Mouse (Mus musculus) limb, embryonic 14.5 days (tissue): Measurements from ENCODE around the gene Mtus2. TPM values are rescaled to one million over a fixed set of nuclear protein-coding genes. Genes with fewer than 3 reads are reported as not detected.

Source experiments
- ATAC-seq: fragments of 200-750 bp; cut with Nextera tagmentation; 2 replicates; pipeline ENCODE4 v1.8.0; 2017; ENCODE audit warnings: low read depth, moderate number of reproducible peaks, moderate TSS enrichment; ENCODE audit not compliant: low FRiP score
- DNase-seq: peaks from one replicate; pipeline ENCODE4 v3.0.0-alpha.2; 2015; ENCODE audit warnings: low spot score
- H3K27ac ChIP-seq: fragments of 300-500 bp; sonication (generic); replicated peaks from 2 replicates; pipeline ENCODE4 v1.5.1; 2014; ENCODE audit warnings: low read depth, mild to moderate bottlenecking, low read length, moderate library complexity, mixed read lengths
- H3K27me3 ChIP-seq: fragments of 300-500 bp; sonication (generic); 2 replicates; pipeline ENCODE4 v1.6.1; 2014; ENCODE audit warnings: low read length, mixed read lengths; ENCODE audit not compliant: control insufficient read depth, insufficient read depth
- H3K36me3 ChIP-seq: fragments of 300-500 bp; sonication (generic); 2 replicates; pipeline ENCODE4 v1.6.1; 2014; ENCODE audit warnings: mild to moderate bottlenecking, low read length, moderate library complexity, mixed read lengths; ENCODE audit not compliant: control insufficient read depth, insufficient read depth
- H3K4me1 ChIP-seq: fragments of 300-500 bp; sonication (generic); 2 replicates; pipeline ENCODE4 v1.6.1; 2014; ENCODE audit warnings: antibody characterized with exemption, low read length, mixed read lengths; ENCODE audit not compliant: control insufficient read depth, insufficient read depth
- H3K4me2 ChIP-seq: fragments of 300-500 bp; sonication (generic); replicated peaks from 2 replicates; pipeline ENCODE4 v1.6.1; 2014; ENCODE audit warnings: low read depth, mild to moderate bottlenecking, low read length, moderate library complexity; ENCODE audit not compliant: severe bottlenecking
- H3K4me3 ChIP-seq: fragments of 300-500 bp; sonication (generic); replicated peaks from 2 replicates; pipeline ENCODE4 v1.5.1; 2014; ENCODE audit warnings: low read length
- H3K9ac ChIP-seq: fragments of 300-500 bp; sonication (generic); 2 replicates; pipeline ENCODE4 v1.6.1; 2014; ENCODE audit warnings: mild to moderate bottlenecking, low read depth, low read length, moderate library complexity; ENCODE audit not compliant: severe bottlenecking
- H3K9me3 ChIP-seq: fragments of 300-500 bp; sonication (generic); 2 replicates; pipeline ENCODE4 v1.6.1; 2016; ENCODE audit warnings: low read length; ENCODE audit not compliant: control insufficient read depth
- POLR2A ChIP-seq: fragments of 200-500 bp; IDR thresholded peaks from 2 replicates; pipeline ENCODE4 v1.8.0; 2012; ENCODE audit warnings: inconsistent platforms, mild to moderate bottlenecking, moderate library complexity, borderline replicate concordance; ENCODE audit not compliant: insufficient read depth, insufficient read length; ENCODE audit errors: extremely low read depth
- WGBS: fragments of 180-500 bp; shearing (Covaris S2); extraction: QIAGEN DNeasy Blood & Tissue Kit; methylation state at CpG from one replicate; pipeline ENCODE4 v1.1.7; 2014; 5-methylcytosine and 5-hydroxymethylcytosine counted together
- polyA plus RNA-seq, 2 experiments: library from polyadenylated mRNA; depleted of rRNA in 1 of 2; stranded (reverse) in 1 of 2; unstranded in 1 of 2; fragments of >200 nt; fragmentation: Nextera tagmentation in 1 of 2; extraction: Ambion mirVana in 1 of 2; gene quantifications; 2 replicates each; pipeline versions ENCODE4 v1.2.1 to v1.2.3; 2012 to 2014

Mtus2 gene
- polyA plus RNA-seq, 2 experiments = 3.2 to 5.5 TPM

GRCm38 (mm10) chr5:148181901-148182300, 224.8 kb downstream of the Mtus2 start:
- no peak for ATAC-seq
- no peak for DNase-seq
- Histone ChIP-seq H3K27ac (no peak overlapping the region), H3K4me2 (no peak overlapping the region), H3K4me1 (no peaks in the 10 kb centered on the region), H3K4me3 (no peak overlapping the region), H3K9me3 (peaks cover 8% of the 10 kb centered on the region; the same call in 1 of the 2 replicates), H3K9ac (no peak overlapping the region), H3K36me3 (no peaks in the 10 kb centered on the region), H3K27me3 (no peaks in the 10 kb centered on the region)
- 41% methylated on average over 6 of the region's 6 CpGs for WGBS
- TF ChIP-seq POLR2A = no peak

GRCm38 (mm10) chr5:148185898-148186297, 228.8 kb downstream of the Mtus2 start:
- DNase-seq = no peak

GRCm38 (mm10) chr5:148191416-148191815, 234.3 kb downstream of the Mtus2 start:
- Histone ChIP-seq H3K27me3 (no peaks in the 10 kb centered on the region), H3K27ac (no peak overlapping the region), H3K4me1 (no peaks in the 10 kb centered on the region), H3K9me3 (no peaks in the 10 kb centered on the region), H3K4me2 (no peak overlapping the region), H3K4me3 (no peak overlapping the region), H3K36me3 (no peaks in the 10 kb centered on the region), H3K9ac (no peak overlapping the region)
- TF ChIP-seq POLR2A = no peak
- no peak for ATAC-seq
- no peak for DNase-seq
- 22% methylated on average over 4 of the region's 4 CpGs for WGBS

More at GRCm38 (mm10) chr5:148185898-148186297, 228.8 kb downstream of the Mtus2 start:
- H3K9ac ChIP-seq = no peak overlapping the region
- H3K27ac ChIP-seq = no peak overlapping the region
- no peak overlapping the region for H3K4me3 ChIP-seq
- 80% methylated on average over 1 of the region's 1 CpGs for WGBS
- H3K4me2 ChIP-seq = no peak overlapping the region
- ATAC-seq = no peak
- H3K9me3 ChIP-seq = peaks cover 8% of the 10 kb centered on the region; the same call in 1 of the 2 replicates
- H3K27me3 ChIP-seq = no peaks in the 10 kb centered on the region
- H3K36me3 ChIP-seq = no peaks in the 10 kb centered on the region
- no peak for TF ChIP-seq POLR2A
- no peaks in the 10 kb centered on the region for H3K4me1 ChIP-seq

- Histone ChIP-seq H3K36me3 (no peaks in the 10 kb centered on the region), H3K27me3 (no peaks in the 10 kb centered on the region), H3K4me2 (no peak overlapping the region), H3K4me3 (no peak overlapping the region), H3K4me1 (no peaks in the 10 kb centered on the region), H3K9me3 (no peaks in the 10 kb centered on the region), H3K27ac (no peak overlapping the region), H3K9ac (no peak overlapping the region)
- no peak for TF ChIP-seq POLR2A
- ATAC-seq = no peak
- 97% methylated on average over 4 of the region's 4 CpGs for WGBS
- no peak for DNase-seq
These were observed 254.7 kb downstream of the Mtus2 start for GRCm38 (mm10) chr5:148211831-148212230.

GRCm38 (mm10) chr5:148216786-148217185, 259.7 kb downstream of the Mtus2 start:
- 83% methylated on average over 8 of the region's 8 CpGs for WGBS
- no peaks in the 10 kb centered on the region for H3K4me1 ChIP-seq
- H3K4me3 ChIP-seq = no peak overlapping the region
- no peak overlapping the region for H3K27ac ChIP-seq
- H3K9ac ChIP-seq = no peak overlapping the region
- H3K4me2 ChIP-seq = no peak overlapping the region
- no peaks in the 10 kb centered on the region for H3K27me3 ChIP-seq
- ATAC-seq (no peak), DNase-seq (no peak)
- no peaks in the 10 kb centered on the region for H3K9me3 ChIP-seq
- H3K36me3 ChIP-seq = no peaks in the 10 kb centered on the region
- no peak for TF ChIP-seq POLR2A

- no peak overlapping the region for H3K4me2 ChIP-seq
- no peaks in the 10 kb centered on the region for H3K36me3 ChIP-seq
- no peak overlapping the region for H3K9ac ChIP-seq
- H3K4me3 ChIP-seq = no peak overlapping the region
- H3K27me3 ChIP-seq = no peaks in the 10 kb centered on the region
- ATAC-seq (no peak), DNase-seq (no peak)
- H3K4me1 ChIP-seq = no peaks in the 10 kb centered on the region
- no peak for TF ChIP-seq POLR2A
- no peaks in the 10 kb centered on the region for H3K9me3 ChIP-seq
- 85% methylated on average over 5 of the region's 5 CpGs for WGBS
- H3K27ac ChIP-seq = no peak overlapping the region
These were observed 265.8 kb downstream of the Mtus2 start for GRCm38 (mm10) chr5:148222898-148223297.
